Mouse (Mus musculus): ENCODE measurements at regions not wholly inside any gene's neighbourhood (a gene's known extent, or its start where the extent isn't known, plus 50 kb on each side); places are given as distances from the start of the nearest gene placed in this dataset.

- WGBS: 93% methylated on average over 6 of the region's 6 CpGs
- DNase-seq (ENCODE audit: low spot score): no peak
- no peaks in the 10 kb centered on the region for H3K4me1 ChIP-seq (ENCODE audit: insufficient read depth, low read length)
- no peaks in the 10 kb centered on the region for H3K9me3 ChIP-seq (ENCODE audit: low read length)
- H3K4me3 ChIP-seq (ENCODE audit: low read length): no peak overlapping the region
- no peak for TF ChIP-seq CTCF (IDR thresholded peaks at IDR 0.05; ENCODE audit: low read depth)
- H3K9ac ChIP-seq (replicated peaks; ENCODE audit: low read length): no peak overlapping the region
- H3K27me3 ChIP-seq (ENCODE audit: insufficient read depth, low read length): no peaks in the 10 kb centered on the region
- no peak overlapping the region for H3K4me2 ChIP-seq (ENCODE audit: low read depth, low read length)
- no peak overlapping the region for H3K27ac ChIP-seq
- H3K36me3 ChIP-seq (ENCODE audit: insufficient read depth, low read length): no peaks in the 10 kb centered on the region
- ATAC-seq: no peak
Measured at GRCm38 (mm10) chr10:19530056-19530455, 61.7 kb upstream of the Ifngr1 start.

- DNase-seq (ENCODE audit: low spot score): no peak
- 39% methylated on average over 1 of the region's 1 CpGs for WGBS
- Histone ChIP-seq H3K27ac (no peak overlapping the region), H3K4me3 (ENCODE audit: low read length) (no peak overlapping the region), H3K4me2 (ENCODE audit: low read depth, low read length) (no peak overlapping the region), H3K9ac (replicated peaks; ENCODE audit: low read length) (no peak overlapping the region), H3K27me3 (ENCODE audit: insufficient read depth, low read length) (no peaks in the 10 kb centered on the region), H3K36me3 (ENCODE audit: insufficient read depth, low read length) (no peaks in the 10 kb centered on the region), H3K4me1 (ENCODE audit: insufficient read depth, low read length) (no peaks in the 10 kb centered on the region), H3K9me3 (ENCODE audit: low read length) (no peaks in the 10 kb centered on the region)
- ATAC-seq: no peak
- no peak for TF ChIP-seq CTCF (IDR thresholded peaks at IDR 0.05; ENCODE audit: low read depth)
Measured at GRCm38 (mm10) chr10:19531452-19531851, 60.3 kb upstream of the Ifngr1 start.

GRCm38 (mm10) chr10:19532790-19533189 is 59.0 kb upstream of the Ifngr1 start:
- ATAC-seq: no peak
- H3K4me1 ChIP-seq (ENCODE audit: insufficient read depth, low read length): no peaks in the 10 kb centered on the region
- no peaks in the 10 kb centered on the region for H3K9me3 ChIP-seq (ENCODE audit: low read length)

GRCm38 (mm10) chr10:19533846-19534245 is 57.9 kb upstream of the Ifngr1 start:
- DNase-seq (ENCODE audit: low spot score): no peak

More at GRCm38 (mm10) chr10:19532790-19533189, 59.0 kb upstream of the Ifngr1 start:
- no peak for TF ChIP-seq CTCF (IDR thresholded peaks at IDR 0.05; ENCODE audit: low read depth)
- no peak for DNase-seq (ENCODE audit: low spot score)
- no peak overlapping the region for H3K4me3 ChIP-seq (ENCODE audit: low read length)
- WGBS: 92% methylated on average over 3 of the region's 3 CpGs
- H3K9ac ChIP-seq (replicated peaks; ENCODE audit: low read length): no peak overlapping the region
- no peaks in the 10 kb centered on the region for H3K36me3 ChIP-seq (ENCODE audit: insufficient read depth, low read length)
- no peak overlapping the region for H3K4me2 ChIP-seq (ENCODE audit: low read depth, low read length)
- H3K27ac ChIP-seq: no peak overlapping the region
- no peaks in the 10 kb centered on the region for H3K27me3 ChIP-seq (ENCODE audit: insufficient read depth, low read length)

More at GRCm38 (mm10) chr10:19533846-19534245, 57.9 kb upstream of the Ifngr1 start:
- no peaks in the 10 kb centered on the region for H3K9me3 ChIP-seq (ENCODE audit: low read length)
- H3K27me3 ChIP-seq (ENCODE audit: insufficient read depth, low read length): no peaks in the 10 kb centered on the region
- H3K4me1 ChIP-seq (ENCODE audit: insufficient read depth, low read length): no peaks in the 10 kb centered on the region
- TF ChIP-seq CTCF (IDR thresholded peaks at IDR 0.05; ENCODE audit: low read depth): no peak
- WGBS: 83% methylated on average over 1 of the region's 1 CpGs
- no peak overlapping the region for H3K4me3 ChIP-seq (ENCODE audit: low read length)
- no peak overlapping the region for H3K4me2 ChIP-seq (ENCODE audit: low read depth, low read length)
- H3K9ac ChIP-seq (replicated peaks; ENCODE audit: low read length): no peak overlapping the region
- no peak overlapping the region for H3K27ac ChIP-seq
- H3K36me3 ChIP-seq (ENCODE audit: insufficient read depth, low read length): no peaks in the 10 kb centered on the region
- ATAC-seq: no peak
